Mouse (Mus musculus) heart, embryonic 13.5 days (tissue): Measurements from ENCODE around the gene Krtap2-4. TPM values are rescaled to one million over a fixed set of nuclear protein-coding genes. Genes with fewer than 3 reads are reported as not detected.
"Not testable (repeated sequence)": the region's sequence is repeated elsewhere in the genome, so short reads cannot be mapped to it uniquely, and the experiment has no call there.

Experiments
- ATAC-seq: fragments of 200-750 bp; cut with Nextera tagmentation; 2 replicates; pipeline ENCODE4 v1.8.0; 2017; ENCODE audit warnings: moderate TSS enrichment; ENCODE audit not compliant: insufficient number of reproducible peaks, low FRiP score, low TSS enrichment; ENCODE audit errors: extremely low read depth
- H3K27ac ChIP-seq: fragments of 300-500 bp; sonication (generic); replicated peaks from 2 replicates; pipeline ENCODE4 v1.5.1; 2015; ENCODE audit warnings: moderate library complexity, mild to moderate bottlenecking, inconsistent platforms
- H3K27me3 ChIP-seq: fragments of 300-500 bp; sonication (generic); replicated peaks from 2 replicates; pipeline ENCODE4 v1.6.1; 2015; ENCODE audit warnings: mild to moderate bottlenecking, inconsistent platforms
- H3K36me3 ChIP-seq: fragments of 300-500 bp; sonication (generic); 2 replicates; pipeline ENCODE4 v1.6.1; 2015; ENCODE audit warnings: mild to moderate bottlenecking, inconsistent platforms
- H3K4me1 ChIP-seq: fragments of 300-500 bp; sonication (generic); 2 replicates; pipeline ENCODE4 v1.6.1; 2015; ENCODE audit warnings: inconsistent platforms
- H3K4me2 ChIP-seq: fragments of 300-500 bp; sonication (generic); 2 replicates; pipeline ENCODE4 v1.6.1; 2015; ENCODE audit warnings: inconsistent platforms, mild to moderate bottlenecking, moderate library complexity
- H3K4me3 ChIP-seq: fragments of 300-500 bp; sonication (generic); 2 replicates; pipeline ENCODE4 v1.5.1; 2015; ENCODE audit warnings: moderate library complexity, mild to moderate bottlenecking, inconsistent platforms
- H3K9ac ChIP-seq: fragments of 300-500 bp; sonication (generic); 2 replicates; pipeline ENCODE4 v1.6.1; 2015; ENCODE audit warnings: inconsistent platforms, mild to moderate bottlenecking, moderate library complexity
- H3K9me3 ChIP-seq: fragments of 300-500 bp; sonication (generic); 2 replicates; pipeline ENCODE4 v1.6.1; 2016; ENCODE audit warnings: inconsistent platforms
- WGBS: fragments of 180-500 bp; shearing (Covaris S2); methylation state at CpG from one replicate; pipeline ENCODE4 v1.1.7; 2015; ENCODE audit warnings: mixed read lengths; 5-methylcytosine and 5-hydroxymethylcytosine counted together
- polyA plus RNA-seq: library from polyadenylated mRNA; unstranded; fragments of >200 nt; fragmentation: Nextera tagmentation; extraction: Ambion mirVana; gene quantifications from 2 replicates; pipeline ENCODE4 v1.2.1, GENCODE M21; 2015

Gene Krtap2-4
- polyA plus RNA-seq, 1 experiment from 2014 or later: not detected

DNA sequence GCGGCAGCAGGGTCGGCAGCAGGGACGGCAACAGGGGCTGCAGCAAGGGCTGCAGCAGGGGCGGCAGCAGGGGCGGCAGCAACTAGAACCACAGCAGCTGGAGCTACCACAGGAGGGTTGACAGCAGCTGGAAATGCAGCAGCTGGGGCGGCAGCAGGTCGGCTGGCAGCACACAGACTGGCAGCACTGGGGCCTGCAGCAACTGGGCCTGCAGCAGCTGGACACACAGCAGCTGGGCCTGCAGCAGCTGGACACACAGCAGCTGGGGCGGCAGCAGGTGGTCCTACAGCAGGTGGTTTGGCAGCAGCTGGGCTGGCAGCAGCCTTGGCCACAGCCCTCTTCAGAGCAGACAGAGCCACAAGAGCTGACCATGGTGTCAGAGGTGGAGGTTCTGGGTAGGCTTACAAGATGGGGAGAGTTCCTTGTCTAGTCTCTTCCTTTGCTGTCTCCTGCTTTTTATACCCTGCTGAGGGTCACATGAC is 20.0 kb upstream of the Krtap2-4 start, which contains the start of gene Krtap4-2:
Gene Krtap4-2, minus strand, starts transcription at position 432 of the 482 bp plus-strand sequence.
- Histone ChIP-seq H3K4me2 (no peak within 1 kb of the TSS), H3K9me3 (no peaks in the 10 kb centered on the region), H3K9ac (no peak within 1 kb of the TSS), H3K36me3 (no peaks in the 10 kb centered on the region), H3K4me3 (no peak within 1 kb of the TSS), H3K4me1 (peaks cover 3% of the 10 kb centered on the region; the same call in 1 of the 2 replicates), H3K27ac (no peak within 1 kb of the TSS), H3K27me3 (no peaks in the 10 kb centered on the region; the same call in 1 of the 2 replicates)
- WGBS: 34% methylated on average over 8 of the region's 8 CpGs
- no peak for ATAC-seq

GRCm38 (mm10) chr11:99633293-99633692 is 18.6 kb upstream of the Krtap2-4 start:
- Histone ChIP-seq H3K27me3 (no peaks in the 10 kb centered on the region; the same call in 1 of the 2 replicates), H3K4me2 (no peak overlapping the region), H3K27ac (no peak overlapping the region), H3K9me3 (no peaks in the 10 kb centered on the region), H3K36me3 (no peaks in the 10 kb centered on the region), H3K4me1 (peaks cover 3% of the 10 kb centered on the region; the same call in 1 of the 2 replicates), H3K4me3 (no peak overlapping the region), H3K9ac (no peak overlapping the region)
- WGBS: 62% methylated on average over 2 of the region's 2 CpGs
- ATAC-seq: no peak

DNA sequence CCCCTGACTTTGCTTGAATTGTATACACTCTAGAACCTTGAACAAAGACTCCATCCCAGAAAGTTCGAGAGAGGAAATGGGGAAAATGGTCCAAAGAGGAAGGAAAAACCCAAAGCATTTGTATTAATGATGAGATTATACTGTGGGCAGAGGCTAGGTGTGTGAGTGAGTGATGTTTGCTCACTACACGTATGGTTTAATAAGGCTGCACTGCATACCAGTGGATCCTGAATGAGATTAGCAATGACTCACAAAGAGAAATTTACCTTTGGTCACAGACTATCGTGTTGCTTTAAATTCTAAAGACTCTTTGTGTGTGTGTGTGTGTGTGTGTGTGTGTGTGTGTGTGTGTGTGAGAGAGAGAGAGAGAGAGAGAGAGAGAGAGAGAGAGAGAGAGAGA is 16.2 kb upstream of the Krtap2-4 start:
- WGBS: 61% methylated on average over 3 of the region's 3 CpGs
- H3K36me3 ChIP-seq: no peaks in the 10 kb centered on the region
- ATAC-seq: no peak
- H3K4me2 ChIP-seq: no peak overlapping the region
- no peaks in the 10 kb centered on the region; the same call in 1 of the 2 replicates for H3K27me3 ChIP-seq
- H3K4me3 ChIP-seq: no peak overlapping the region
- H3K4me1 ChIP-seq: no peaks in the 10 kb centered on the region
- H3K27ac ChIP-seq: no peak overlapping the region
- H3K9me3 ChIP-seq: no peaks in the 10 kb centered on the region
- H3K9ac ChIP-seq: no peak overlapping the region

DNA sequence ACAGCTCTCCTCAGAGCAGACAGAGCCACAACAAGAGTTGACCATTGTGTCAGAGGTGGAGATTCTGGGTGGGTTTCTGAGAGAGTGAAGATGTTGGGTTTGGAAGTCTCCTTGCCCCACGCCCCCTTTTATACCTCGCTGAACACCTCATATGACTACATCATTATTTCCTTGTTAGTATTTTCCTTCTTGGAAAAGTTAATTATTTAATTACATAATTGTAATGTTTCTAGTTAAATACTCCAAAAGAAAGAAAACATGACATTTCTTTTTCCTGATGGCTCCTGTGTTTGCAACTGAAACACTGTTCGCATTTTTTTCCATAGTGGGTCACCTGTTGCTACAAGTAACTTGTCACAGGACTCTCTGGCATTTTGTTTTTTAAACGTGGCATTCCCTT is 13.5 kb upstream of the Krtap2-4 start, which contains the start of gene Krtap4-1:
Gene Krtap4-1, minus strand, starts transcription at position 101 of the 400 bp plus-strand sequence.
- Histone ChIP-seq H3K4me3 (no peak within 1 kb of the TSS), H3K9me3 (no peaks in the 10 kb centered on the region), H3K36me3 (no peaks in the 10 kb centered on the region), H3K27me3 (no peaks in the 10 kb centered on the region), H3K4me2 (no peak within 1 kb of the TSS), H3K4me1 (no peaks in the 10 kb centered on the region), H3K27ac (no peak within 1 kb of the TSS), H3K9ac (no peak within 1 kb of the TSS)
- ATAC-seq: no peak
- 68% methylated on average over 4 of the region's 4 CpGs for WGBS

DNA sequence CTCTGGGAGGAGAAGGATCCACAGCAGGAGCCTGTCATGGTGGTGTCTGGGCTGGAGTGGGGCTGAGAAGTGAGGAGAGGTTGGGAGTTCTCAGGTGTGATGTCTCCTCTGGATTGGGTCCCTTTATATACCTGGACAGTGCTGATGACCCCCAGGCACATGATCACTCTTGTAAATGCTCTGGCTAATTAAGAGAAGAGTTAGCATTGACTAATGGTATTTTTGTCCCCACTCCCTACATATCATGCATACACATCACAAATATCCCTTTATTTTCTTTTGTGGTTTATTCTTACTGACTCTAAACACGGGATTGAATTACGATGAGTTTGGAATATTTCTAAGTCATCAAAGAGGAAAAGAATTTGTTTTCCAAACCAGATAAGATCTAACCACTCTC is 5.7 kb upstream of the Krtap2-4 start, which contains the start of gene Gm11562:
Gene Gm11562, minus strand, starts transcription at position 101 of the 400 bp plus-strand sequence.
- 76% methylated on average over 2 of the region's 2 CpGs for WGBS
- H3K27ac ChIP-seq: no peak within 1 kb of the TSS
- no peaks in the 10 kb centered on the region for H3K27me3 ChIP-seq
- no peak within 1 kb of the TSS for H3K9ac ChIP-seq
- no peaks in the 10 kb centered on the region for H3K36me3 ChIP-seq
- no peaks in the 10 kb centered on the region for H3K9me3 ChIP-seq
- no peak within 1 kb of the TSS for H3K4me3 ChIP-seq
- no peak for ATAC-seq
- H3K4me1 ChIP-seq: no peaks in the 10 kb centered on the region
- no peak within 1 kb of the TSS for H3K4me2 ChIP-seq

- H3K9ac ChIP-seq, H3K4me3 ChIP-seq, ATAC-seq, H3K27me3 ChIP-seq, H3K4me1 ChIP-seq, H3K27ac ChIP-seq, H3K4me2 ChIP-seq, H3K36me3 ChIP-seq, H3K9me3 ChIP-seq: not testable (repeated sequence)
- WGBS: 55% methylated on average over 1 of the region's 2 CpGs
These were observed 4.6 kb downstream of the Krtap2-4 start, which contains the start of gene Gm11937 for GRCm38 (mm10) chr11:99610089-99610488. Gene Gm11937, minus strand, starts transcription at chr11:99610189.

DNA sequence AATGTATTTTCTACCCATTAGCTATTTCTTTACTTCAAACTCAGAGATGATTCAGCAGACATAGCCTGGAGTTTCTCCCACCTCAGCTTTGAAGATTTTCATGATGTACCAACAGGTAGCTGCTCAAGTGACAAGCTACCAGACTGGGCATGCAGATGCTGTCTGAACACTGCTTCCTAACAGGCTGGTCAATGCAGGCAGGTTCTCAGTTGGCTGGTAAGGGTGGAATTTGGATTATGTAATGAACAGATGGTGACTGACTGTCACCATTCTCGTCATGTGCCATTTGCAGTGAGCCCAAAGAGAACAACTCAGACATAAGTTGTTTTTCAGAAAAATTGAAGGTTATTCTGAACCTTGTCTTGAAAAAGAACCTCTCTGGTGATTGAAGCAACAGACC is 5.5 kb downstream of the Krtap2-4 start:
- Histone ChIP-seq H3K4me2 (no peak overlapping the region), H3K27ac (no peak overlapping the region), H3K4me3 (no peak overlapping the region), H3K9ac (no peak overlapping the region), H3K4me1 (no peaks in the 10 kb centered on the region), H3K9me3 (no peaks in the 10 kb centered on the region), H3K27me3 (peaks cover 10% of the 10 kb centered on the region; the same call in 1 of the 2 replicates), H3K36me3 (no peaks in the 10 kb centered on the region)
- 52% methylated on average over 1 of the region's 1 CpGs for WGBS
- no peak for ATAC-seq

DNA sequence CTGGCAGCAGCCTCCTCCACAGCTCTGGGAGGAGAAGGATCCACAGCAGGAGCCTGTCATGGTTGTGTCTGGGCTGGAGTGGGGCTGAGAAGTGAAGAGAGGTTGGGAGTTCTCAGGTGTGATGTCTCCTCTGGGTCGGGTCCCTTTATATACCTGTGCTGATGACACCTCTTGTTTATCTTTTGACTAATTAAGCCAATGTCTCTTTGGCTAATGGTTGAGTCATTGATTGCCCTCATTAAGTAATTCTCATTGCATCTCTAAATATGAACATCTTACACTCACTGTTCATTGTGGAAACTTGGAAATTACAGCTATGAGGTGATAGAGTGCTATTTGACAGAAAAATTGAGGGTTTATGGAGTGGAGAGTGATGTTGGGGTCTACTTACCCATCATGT is 11.4 kb downstream of the Krtap2-4 start, which contains the start of gene Gm11938:
Gene Gm11938, minus strand, starts transcription at position 101 of the 400 bp plus-strand sequence.
- 42% methylated on average over 1 of the region's 1 CpGs for WGBS
- H3K4me3 ChIP-seq, H3K4me1 ChIP-seq: not testable (repeated sequence)

DNA sequence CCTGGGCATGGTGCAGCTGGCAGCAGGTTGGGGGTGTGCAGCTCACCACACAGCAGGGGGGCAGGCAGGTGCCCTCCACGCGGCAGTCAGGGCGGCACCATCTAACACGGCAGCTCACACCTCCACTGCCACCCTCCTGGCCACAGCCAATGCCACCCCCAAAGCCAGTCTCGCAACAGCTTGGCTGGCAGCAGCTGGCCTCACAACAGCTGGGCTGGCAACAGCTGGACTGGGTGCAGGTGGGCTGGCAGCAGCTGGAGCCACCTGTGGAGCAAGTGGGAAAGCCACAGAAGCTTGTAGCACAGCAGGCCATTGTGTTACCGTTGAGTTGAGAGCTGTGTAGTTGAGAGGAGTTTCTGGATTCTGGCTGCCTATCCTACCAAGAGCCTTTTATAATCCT is 16.9 kb downstream of the Krtap2-4 start, which contains the start of gene Krtap9-3:
Gene Krtap9-3, minus strand, starts transcription at position 364 of the 400 bp plus-strand sequence.
- ATAC-seq, H3K27ac ChIP-seq, H3K9ac ChIP-seq, H3K4me2 ChIP-seq, H3K4me3 ChIP-seq, H3K27me3 ChIP-seq, H3K4me1 ChIP-seq, H3K9me3 ChIP-seq, H3K36me3 ChIP-seq: not testable (repeated sequence)
- 78% methylated on average over 6 of the region's 6 CpGs for WGBS

More for the DNA sequence above, 11.4 kb downstream of the Krtap2-4 start, which contains the start of gene Gm11938:
- not testable (repeated sequence) for H3K27me3 ChIP-seq, H3K9me3 ChIP-seq, ATAC-seq, H3K36me3 ChIP-seq, H3K9ac ChIP-seq, H3K4me2 ChIP-seq, H3K27ac ChIP-seq

DNA sequence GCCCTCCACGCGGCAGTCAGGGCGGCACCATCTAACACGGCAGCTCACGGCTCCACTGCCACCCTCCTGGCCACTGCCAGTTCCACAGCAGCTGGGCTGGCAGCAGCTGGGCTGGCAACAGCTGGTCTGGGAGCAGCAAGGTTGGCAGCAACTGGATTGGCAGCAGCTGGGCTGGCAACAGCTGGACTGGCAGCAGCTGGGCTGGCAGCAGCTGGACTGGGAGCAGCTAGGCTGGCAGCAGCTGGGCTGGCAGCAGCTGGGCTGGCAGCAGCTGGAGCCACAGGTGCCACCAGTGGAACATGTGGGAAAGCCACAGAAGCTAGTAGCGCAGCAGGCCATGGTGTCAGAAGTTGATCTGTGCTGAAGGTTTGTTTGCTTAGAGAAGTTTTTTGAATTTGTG is 23.7 kb downstream of the Krtap2-4 start, which contains the start of gene Krtap1-3:
Gene Krtap1-3, minus strand, starts transcription at position 359 of the 400 bp plus-strand sequence.
- WGBS: 88% methylated on average over 6 of the region's 6 CpGs

GRCm38 (mm10) chr11:99585096-99585495 is 29.6 kb downstream of the Krtap2-4 start:
- H3K27ac ChIP-seq: no peak overlapping the region
- H3K9ac ChIP-seq: no peak overlapping the region
- no peaks in the 10 kb centered on the region for H3K36me3 ChIP-seq
- no peaks in the 10 kb centered on the region for H3K27me3 ChIP-seq
- no peaks in the 10 kb centered on the region for H3K9me3 ChIP-seq
- 75% methylated on average over 7 of the region's 7 CpGs for WGBS
- no peaks in the 10 kb centered on the region for H3K4me1 ChIP-seq
- H3K4me2 ChIP-seq: no peak overlapping the region
- no peak overlapping the region for H3K4me3 ChIP-seq
- ATAC-seq: no peak

More for the DNA sequence above, 23.7 kb downstream of the Krtap2-4 start, which contains the start of gene Krtap1-3:
- Histone ChIP-seq H3K27ac (no peak within 1 kb of the TSS), H3K27me3 (no peaks in the 10 kb centered on the region), H3K4me2 (no peak within 1 kb of the TSS), H3K36me3 (no peaks in the 10 kb centered on the region), H3K9ac (no peak within 1 kb of the TSS), H3K4me3 (no peak within 1 kb of the TSS), H3K4me1 (no peaks in the 10 kb centered on the region), H3K9me3 (no peaks in the 10 kb centered on the region)
- no peak for ATAC-seq

DNA sequence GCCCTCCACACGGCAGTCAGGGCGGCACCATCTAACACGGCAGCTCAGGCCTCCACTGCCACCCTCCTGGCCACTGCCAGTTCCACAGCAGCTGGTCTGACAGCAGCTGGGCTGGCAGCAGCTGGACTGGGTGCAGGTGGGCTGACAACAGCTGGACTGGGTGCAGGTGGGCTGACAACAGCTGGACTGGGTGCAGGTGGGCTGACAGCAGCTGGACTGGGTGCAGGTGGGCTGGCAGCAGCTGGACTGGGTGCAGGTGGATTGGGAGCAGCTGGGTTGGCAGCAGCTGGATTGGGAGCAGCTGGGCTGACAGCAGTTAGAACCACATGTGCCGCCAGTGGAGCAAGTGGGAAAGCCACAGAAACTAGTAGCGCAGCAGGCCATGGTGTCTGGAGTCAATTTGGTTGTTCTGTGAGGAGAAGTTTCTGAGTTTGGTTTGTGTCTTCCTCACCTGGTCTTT is 31.4 kb downstream of the Krtap2-4 start, which contains the start of gene Krtap1-4:
Gene Krtap1-4, minus strand, starts transcription at position 410 of the 460 bp plus-strand sequence.
- no peak within 1 kb of the TSS for H3K4me3 ChIP-seq
- 65% methylated on average over 5 of the region's 5 CpGs for WGBS
- ATAC-seq: no peak
- no peaks in the 10 kb centered on the region for H3K36me3 ChIP-seq
- no peak within 1 kb of the TSS for H3K27ac ChIP-seq
- H3K4me1 ChIP-seq: no peaks in the 10 kb centered on the region
- H3K27me3 ChIP-seq: no peaks in the 10 kb centered on the region
- H3K9me3 ChIP-seq: no peaks in the 10 kb centered on the region
- no peak within 1 kb of the TSS for H3K9ac ChIP-seq
- no peak within 1 kb of the TSS for H3K4me2 ChIP-seq
